In genomic region chr5:132502036-132502435, GRCm38 (mm10) we compare ENCODE assay signal across 24 mouse cellular contexts. TPM values are rescaled to one million over a fixed set of nuclear protein-coding genes. Genes with fewer than 3 reads are reported as not detected.
DNase-seq lines count a peak whose midpoint lies in the region; ATAC-seq lines count a peak whose summit lies in the region.
"Had no signal": no experiment of that assay in that cellular context is flagged by ENCODE, and none has a peak within 500 bp of the region (broad histone marks: within the 10 kb centered on the region; RNA-seq: fewer than 3 reads in every experiment).

No protein-coding gene starts in this region.

- 29% methylated on average over 5 of the region's 5 CpGs for WGBS in heart, embryonic 12.5 days
- 7% methylated on average over 5 of the region's 5 CpGs for WGBS in limb, embryonic 11.5 days

- no peaks in the 10 kb centered on the region for H3K9me3 ChIP-seq in heart, embryonic 12.5 days (replicated peaks)
- no peaks in the 10 kb centered on the region for H3K9me3 ChIP-seq in limb, embryonic 11.5 days (ENCODE audit: control insufficient read depth, low read length)
- H3K9me3 ChIP-seq: embryonic facial prominence, embryonic 10.5 days; embryonic facial prominence, embryonic 13.5 days; forebrain, embryonic 13.5 days; heart, embryonic 10.5 days; hindbrain, embryonic 12.5 days; hindbrain, embryonic 15.5 days had no signal

- peaks cover 15% of the 10 kb centered on the region for H3K4me1 ChIP-seq in heart, embryonic 12.5 days (replicated peaks)
- H3K4me1 ChIP-seq in limb, embryonic 11.5 days (ENCODE audit: control insufficient read depth, insufficient read depth, low read length): peaks cover 26% of the 10 kb centered on the region

- no peaks in the 10 kb centered on the region for H3K27me3 ChIP-seq in heart, embryonic 12.5 days (replicated peaks)
- H3K27me3 ChIP-seq in limb, embryonic 11.5 days (ENCODE audit: control insufficient read depth, insufficient read depth, low read length): no peaks in the 10 kb centered on the region
- H3K27me3 ChIP-seq: embryonic facial prominence, embryonic 13.5 days; forebrain, embryonic 13.5 days; hindbrain, embryonic 12.5 days; hindbrain, embryonic 15.5 days had no signal

- no peak overlapping the region for H3K27ac ChIP-seq in heart, embryonic 12.5 days (ENCODE audit: poor library complexity, severe bottlenecking)
- H3K27ac ChIP-seq in limb, embryonic 11.5 days (replicated peaks; ENCODE audit: low read depth, low read length): no peak overlapping the region
- H3K27ac ChIP-seq: embryonic facial prominence, embryonic 10.5 days; embryonic facial prominence, embryonic 13.5 days; forebrain, embryonic 13.5 days; heart, adult 2 months; heart, embryonic 10.5 days; hindbrain, embryonic 12.5 days; hindbrain, embryonic 15.5 days had no signal

- no peak overlapping the region for H3K9ac ChIP-seq in heart, embryonic 12.5 days
- no peak overlapping the region for H3K9ac ChIP-seq in limb, embryonic 11.5 days (ENCODE audit: low read length)
- H3K9ac ChIP-seq: embryonic facial prominence, embryonic 13.5 days; forebrain, embryonic 13.5 days; forebrain, postnatal 0 days; hindbrain, embryonic 12.5 days; hindbrain, embryonic 15.5 days had no signal

- no peaks in the 10 kb centered on the region for H3K36me3 ChIP-seq in heart, embryonic 12.5 days
- no peaks in the 10 kb centered on the region for H3K36me3 ChIP-seq in limb, embryonic 11.5 days (ENCODE audit: control insufficient read depth, insufficient read depth, low read length)
- H3K36me3 ChIP-seq: embryonic facial prominence, embryonic 10.5 days; embryonic facial prominence, embryonic 13.5 days; heart, embryonic 10.5 days; hindbrain, embryonic 12.5 days; hindbrain, embryonic 15.5 days had no signal

- H3K4me3 ChIP-seq in heart, embryonic 12.5 days: no peak overlapping the region
- no peak overlapping the region for H3K4me3 ChIP-seq in limb, embryonic 11.5 days (ENCODE audit: low read depth, low read length)
- H3K4me3 ChIP-seq: embryonic facial prominence, embryonic 13.5 days; erythroblast, embryonic 14.5 days; forebrain, embryonic 13.5 days; heart, adult 2 months; hindbrain, embryonic 12.5 days; hindbrain, embryonic 15.5 days had no signal

- H3K4me2 ChIP-seq in heart, embryonic 12.5 days: no peak overlapping the region
- H3K4me2 ChIP-seq in limb, embryonic 11.5 days (ENCODE audit: low read depth, severe bottlenecking): no peak overlapping the region
- H3K4me2 ChIP-seq: embryonic facial prominence, embryonic 13.5 days; forebrain, embryonic 13.5 days; hindbrain, embryonic 12.5 days; hindbrain, embryonic 15.5 days had no signal

- peak; percentile 46 for DNase-seq in heart, adult 11 months
- DNase-seq in ZHBTc4 (ENCODE audit: low read depth, low spot score) (peak; percentile 13), liver (no peak)
- DNase-seq in forelimb bud, embryonic 11.5 days (ENCODE audit: low read depth, low spot score): peak; percentile 73
- peak; percentile 55 for DNase-seq in limb, embryonic 11.5 days (ENCODE audit: low spot score)
- no peak for DNase-seq in spleen, postnatal 10 days (ENCODE audit: low spot score in 2 of 2)
- DNase-seq: adrenal gland, postnatal 10 days; adrenal gland, postnatal 36 days; cerebellum, adult 18-20 months; cerebellum, adult 9-10 months; cerebellum, postnatal 14 days; forebrain, postnatal 0 days; gastrocnemius, postnatal 25 days; heart, adult 2 months had no signal

- ATAC-seq in heart, embryonic 12.5 days (ENCODE audit: insufficient number of reproducible peaks, low FRiP score): no peak
- ATAC-seq in limb, embryonic 11.5 days (ENCODE audit: insufficient number of reproducible peaks, low FRiP score, low TSS enrichment, low read depth): no peak
- ATAC-seq: CD4-positive, CD25-positive, alpha-beta regulatory T cell, adult 4 months; forebrain, embryonic 13.5 days; forebrain, postnatal 0 days; intestine, embryonic 16.5 days had no signal

RNA-seq across cellular contexts. Expression of gene Auts2, which starts 41.1 kb away (rescaled TPM):
- 21.1 and 25.3 TPM in 2 replicates for polyA plus RNA-seq in heart, embryonic 12.5 days (2016; fragmentation: Nextera tagmentation; extraction: Ambion mirVana)
- 53.4 and 62.0 TPM in 2 replicates for polyA plus RNA-seq in limb, embryonic 11.5 days (2014; fragmentation: Nextera tagmentation; extraction: Ambion mirVana)

Comparison
In these comparisons a context has a peak if more than half of its experiments do, and no peak if none do; other contexts are left out.
1. DNase-seq: peak in heart, adult 11 months (single experiment), ZHBTc4 (single experiment), forelimb bud, embryonic 11.5 days (single experiment) and limb, embryonic 11.5 days (single experiment); none in liver (single experiment) and spleen, postnatal 10 days (0 of 2).